Mouse (Mus musculus): ENCODE data around the gene Egln3.

The Egln3 gene

DNA sequence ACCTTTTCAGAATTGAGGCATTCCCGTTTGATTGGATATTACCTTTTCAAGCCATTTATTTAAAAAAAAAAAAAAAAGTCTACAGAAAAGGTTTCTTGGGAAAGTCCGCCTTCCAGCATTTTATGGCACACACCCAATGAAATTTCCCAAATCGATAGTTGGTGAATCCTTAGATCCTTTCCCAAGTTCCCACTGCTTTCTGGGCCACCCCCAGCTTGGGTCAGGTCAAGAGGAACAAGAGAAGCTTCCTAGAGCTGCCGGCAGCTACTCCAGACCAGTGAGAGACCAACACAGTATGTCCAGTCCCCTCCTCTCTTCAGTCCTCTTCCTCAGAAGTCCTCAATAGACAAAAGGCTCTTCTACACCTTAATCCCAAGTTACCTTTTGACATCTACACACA is 40.5 kb downstream of the Egln3 start:
- in situ Hi-C loops (cut with MboI, MseI): no loop called here

DNA sequence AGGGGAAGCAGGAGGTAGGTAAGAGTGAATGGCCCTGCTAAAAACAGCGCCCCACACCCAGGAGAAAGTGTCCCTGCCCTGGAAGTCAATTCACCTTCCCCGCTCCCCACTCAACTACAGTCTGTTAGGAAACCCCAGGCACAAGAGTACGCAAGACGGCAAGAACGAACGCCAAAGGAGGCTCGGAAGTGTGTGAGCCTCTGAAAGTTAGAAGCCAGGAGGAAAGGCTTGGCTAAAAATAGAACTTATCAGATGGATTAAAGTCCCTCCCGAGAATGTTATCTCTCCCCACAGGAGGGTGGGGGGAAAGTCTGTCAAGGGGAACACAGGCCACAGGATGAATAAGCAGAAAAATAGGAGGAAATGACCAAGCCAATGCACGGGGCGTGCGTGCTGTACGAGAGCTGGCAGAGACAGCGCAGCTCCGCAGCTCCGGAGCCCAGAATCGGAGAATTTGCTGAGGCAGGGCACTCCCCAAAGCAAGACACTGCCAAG is 41.0 kb downstream of the Egln3 start:
- in situ Hi-C loops (cut with MboI, MseI): no loop called here

DNA sequence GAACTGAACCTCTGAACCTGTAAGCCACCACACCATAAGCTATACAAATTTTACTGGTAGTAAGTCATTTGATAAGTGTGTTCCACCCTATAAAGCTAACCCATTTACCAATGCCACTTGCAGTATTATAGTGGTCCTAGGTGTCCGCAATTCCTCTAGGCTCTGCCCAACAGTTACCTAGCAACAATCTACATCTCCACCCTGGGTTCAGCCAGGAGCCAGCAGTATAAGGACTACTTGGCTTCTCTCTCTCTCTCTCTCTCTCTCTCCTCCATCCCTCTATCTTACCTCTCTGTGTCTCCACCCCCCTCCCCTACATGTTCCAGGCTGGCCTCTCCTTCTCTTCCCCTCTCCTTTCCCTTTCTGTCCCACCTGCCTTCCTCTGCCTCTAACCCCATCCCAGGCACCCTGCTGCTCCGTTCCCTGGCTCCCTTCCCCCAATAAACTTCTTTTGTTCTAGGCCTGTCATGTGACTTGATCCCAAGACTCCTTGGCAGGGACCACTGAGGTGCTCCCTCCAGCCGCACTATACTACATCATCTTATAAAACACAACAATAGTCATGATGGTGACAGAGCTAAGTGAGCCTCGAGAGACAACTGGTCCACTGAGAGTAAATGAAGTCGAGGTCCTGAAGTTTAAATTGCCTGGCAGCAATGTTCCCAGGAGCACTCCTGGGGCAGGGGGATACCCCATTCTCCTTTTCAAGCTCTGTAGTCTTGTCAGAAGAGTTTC is 42.0 kb downstream of the Egln3 start:
- in situ Hi-C loops (cut with MboI, MseI): no loop called here

DNA sequence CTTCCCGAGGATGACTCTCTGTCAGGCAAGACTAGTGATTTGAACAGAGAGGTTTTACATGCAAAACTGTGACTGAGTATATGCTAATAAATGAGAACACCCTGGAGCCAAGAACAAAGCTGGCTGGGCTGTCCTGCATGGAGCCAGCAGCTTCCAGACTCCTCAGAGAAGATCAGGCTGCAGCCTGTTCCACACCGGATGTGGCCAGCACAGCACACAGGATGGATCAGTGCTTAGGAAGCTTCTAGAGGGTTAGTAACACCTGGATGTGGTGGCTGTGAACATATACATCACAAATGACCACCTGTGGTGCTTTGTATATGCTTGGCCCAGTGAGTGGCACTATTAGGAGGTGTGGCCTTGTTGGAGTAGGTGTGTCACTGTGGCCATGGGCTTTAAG is 43.4 kb downstream of the Egln3 start:
- in situ Hi-C loops (cut with MboI, MseI): no loop called here

DNA sequence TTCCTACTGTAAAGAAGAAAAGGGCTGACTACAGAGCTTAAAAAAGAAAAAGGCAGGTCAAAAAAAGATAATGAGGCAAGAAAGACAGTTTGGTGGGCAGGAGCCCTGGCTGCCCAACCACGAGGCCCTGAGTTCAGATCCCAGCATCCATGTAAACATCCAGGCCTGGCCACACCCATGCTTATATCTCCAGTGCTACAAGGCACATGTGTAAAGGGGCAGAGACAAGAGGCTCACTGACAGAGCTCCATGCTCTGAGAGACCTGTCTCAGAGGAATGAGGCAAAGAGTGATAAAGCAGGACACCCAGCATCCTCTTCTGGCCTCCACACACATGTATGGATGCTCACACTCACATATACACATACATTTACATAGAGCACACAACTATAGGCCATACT is 48.9 kb downstream of the Egln3 start:
- in situ Hi-C loops (cut with MboI, MseI): no loop called here

DNA sequence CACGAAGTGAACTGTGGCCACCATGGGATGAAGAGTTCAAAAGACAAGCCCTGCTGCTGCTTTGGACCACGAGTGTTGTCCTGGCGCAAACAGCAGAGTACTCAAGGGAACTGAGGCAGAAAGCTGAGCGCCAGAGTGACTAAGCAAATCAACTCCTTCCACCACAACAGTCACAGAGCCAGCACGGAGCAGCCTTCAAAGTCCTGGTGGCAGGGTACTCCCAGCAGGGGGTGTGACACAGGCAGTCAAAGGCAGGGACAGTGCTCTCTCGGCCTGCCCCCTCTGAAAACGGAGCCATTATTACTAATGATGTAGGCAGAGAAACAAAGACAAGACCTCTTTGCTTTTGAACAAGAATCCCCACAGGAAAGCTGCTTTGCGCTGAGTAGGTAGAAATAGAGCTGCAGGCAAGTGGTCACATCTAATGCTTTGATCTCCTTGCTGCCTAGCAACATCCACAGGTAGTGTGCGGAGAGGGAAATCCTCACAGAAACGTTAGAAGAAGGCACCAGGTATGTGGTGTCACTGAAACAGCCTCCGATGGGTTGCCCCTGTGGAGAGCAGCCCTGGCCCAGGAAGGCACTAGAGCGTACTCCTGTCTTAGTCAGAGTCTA is 56.6 kb downstream of the Egln3 start:
- in situ Hi-C loops (cut with MboI, MseI): no loop called here
